Mouse (Mus musculus) testis, adult 2 months (tissue): ENCODE measurements at regions not wholly inside any gene's neighbourhood (a gene's known extent, or its start where the extent isn't known, plus 50 kb on each side); places are given as distances from the start of the nearest gene placed in this dataset.

Source experiments
- H3K27ac ChIP-seq: fragments of 200-500 bp; 2 replicates; pipeline ENCODE4 v1.5.1; 2012; ENCODE audit warnings: low read depth, low read length; ENCODE audit not compliant: control insufficient read depth, insufficient read depth
- H3K27me3 ChIP-seq: fragments of 200-500 bp; 2 replicates; pipeline ENCODE4 v1.6.1; 2012; ENCODE audit warnings: mild to moderate bottlenecking, low read length, moderate library complexity; ENCODE audit not compliant: control insufficient read depth, insufficient read depth
- H3K36me3 ChIP-seq: fragments of 200-500 bp; 2 replicates; pipeline ENCODE4 v1.6.1; 2012; ENCODE audit warnings: mild to moderate bottlenecking, low read length; ENCODE audit not compliant: control insufficient read depth, insufficient read depth
- H3K4me1 ChIP-seq: fragments of 200-500 bp; 2 replicates; pipeline ENCODE4 v1.6.1; 2012; ENCODE audit warnings: low read length; ENCODE audit not compliant: control insufficient read depth, insufficient read depth
- H3K4me3 ChIP-seq: fragments of 200-500 bp; 2 replicates; pipeline ENCODE4 v1.5.1; 2012; ENCODE audit warnings: low read depth, mild to moderate bottlenecking, low read length, moderate library complexity, mixed read lengths; ENCODE audit not compliant: control insufficient read depth
- CTCF ChIP-seq: fragments of 200-500 bp; IDR thresholded peaks from 2 replicates; pipeline ENCODE4 v1.5.1; 2012; ENCODE audit warnings: low read depth, mild to moderate bottlenecking, inconsistent platforms, low read length, moderate library complexity; ENCODE audit not compliant: control insufficient read depth, insufficient read depth, insufficient replicate concordance
- POLR2A ChIP-seq: fragments of 200-500 bp; IDR thresholded peaks from 2 replicates; pipeline ENCODE4 v1.6.1; 2012; ENCODE audit warnings: low read depth, mild to moderate bottlenecking, inconsistent platforms, low read length, moderate library complexity; ENCODE audit not compliant: control insufficient read depth

DNA sequence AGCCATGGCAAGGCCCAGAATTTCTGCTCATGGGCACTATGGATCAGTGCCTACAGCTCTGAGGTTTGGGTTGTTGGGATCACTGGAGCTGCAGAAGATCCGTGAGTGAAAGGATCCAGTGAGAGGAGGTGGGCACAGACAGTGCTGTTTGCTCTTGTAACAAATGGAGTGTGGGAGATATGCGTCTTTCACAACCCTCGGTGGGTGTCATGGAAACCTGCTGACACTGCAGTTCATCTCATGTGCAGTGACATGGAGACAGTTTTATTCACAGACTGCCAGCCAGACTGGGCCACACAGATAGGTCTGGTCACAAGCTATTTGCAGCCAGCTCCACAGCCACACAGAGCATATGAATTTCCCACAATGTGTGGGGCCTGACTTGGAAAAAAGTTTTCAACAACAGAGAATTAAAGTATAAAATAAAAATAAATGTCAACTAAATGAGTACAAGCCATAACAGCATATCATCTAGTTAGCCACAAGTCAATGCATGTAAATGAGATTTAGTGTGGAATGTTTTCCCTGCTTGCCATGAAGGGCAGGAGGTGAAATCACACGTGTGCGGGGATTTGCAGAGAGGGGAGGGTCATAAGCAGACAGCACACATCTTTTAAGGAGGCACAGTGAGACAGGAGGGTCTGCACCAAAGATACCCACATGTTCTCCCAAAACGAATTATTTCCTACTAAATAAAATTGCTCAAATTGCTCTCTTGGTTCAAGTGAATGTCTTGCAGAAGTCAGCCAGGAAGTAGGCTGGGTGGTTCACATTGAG lies 124.8 kb upstream of the Pfn2 start:
- TF ChIP-seq CTCF (no peak), POLR2A (no peak)
- no peak overlapping the region for H3K27ac ChIP-seq
- H3K4me1 ChIP-seq: no peaks in the 10 kb centered on the region; the same call in 1 of the 2 replicates
- H3K27me3 ChIP-seq: no peaks in the 10 kb centered on the region
- no peak overlapping the region for H3K4me3 ChIP-seq
- no peaks in the 10 kb centered on the region for H3K36me3 ChIP-seq

DNA sequence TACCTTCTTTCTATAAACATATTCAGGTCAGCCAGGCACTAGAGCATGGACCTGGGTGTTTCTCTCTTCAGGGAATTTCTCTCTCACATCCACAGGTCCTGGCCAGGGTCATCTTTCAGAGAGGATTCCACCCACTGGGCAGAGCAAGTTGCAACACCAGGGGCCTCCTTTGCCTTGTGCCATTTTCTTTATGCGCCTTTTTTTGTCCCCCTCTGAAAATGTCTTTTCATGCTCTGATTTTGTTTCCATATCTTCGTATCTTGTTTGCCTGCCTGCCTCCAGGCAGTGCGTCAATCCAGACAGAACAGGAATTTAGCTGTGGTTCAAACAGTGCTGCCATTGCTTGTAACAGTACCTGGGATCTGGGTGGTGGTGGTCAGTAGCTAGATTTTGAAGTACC lies 125.7 kb upstream of the Pfn2 start:
- Histone ChIP-seq H3K4me3 (no peak overlapping the region), H3K27me3 (no peaks in the 10 kb centered on the region), H3K27ac (no peak overlapping the region), H3K4me1 (no peaks in the 10 kb centered on the region; the same call in 1 of the 2 replicates), H3K36me3 (no peaks in the 10 kb centered on the region)
- no peak for TF ChIP-seq CTCF
- TF ChIP-seq POLR2A: no peak

DNA sequence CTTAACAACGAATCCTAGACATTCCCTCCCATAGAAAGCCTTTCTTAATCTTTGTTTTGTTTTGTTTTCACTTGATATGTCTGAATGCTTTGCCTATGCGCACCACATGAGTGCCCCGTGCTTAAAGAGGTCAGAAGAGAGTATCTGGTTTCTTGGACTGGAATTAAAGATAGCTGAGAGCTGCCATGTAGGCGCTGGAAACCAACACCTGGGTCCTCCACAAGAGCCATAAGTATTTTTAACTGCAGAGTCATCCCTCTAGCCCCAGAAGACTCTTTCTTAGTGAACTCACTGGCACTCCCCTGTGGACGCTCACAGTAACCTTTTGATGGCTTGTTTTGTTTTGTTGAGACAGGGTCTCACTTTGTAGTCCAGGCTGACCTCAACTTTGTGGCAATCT lies 127.5 kb upstream of the Pfn2 start:
- Histone ChIP-seq H3K4me3 (no peak overlapping the region), H3K27ac (no peak overlapping the region), H3K27me3 (no peaks in the 10 kb centered on the region), H3K4me1 (no peaks in the 10 kb centered on the region; the same call in 1 of the 2 replicates), H3K36me3 (no peaks in the 10 kb centered on the region)
- TF ChIP-seq CTCF (no peak), POLR2A (no peak)

DNA sequence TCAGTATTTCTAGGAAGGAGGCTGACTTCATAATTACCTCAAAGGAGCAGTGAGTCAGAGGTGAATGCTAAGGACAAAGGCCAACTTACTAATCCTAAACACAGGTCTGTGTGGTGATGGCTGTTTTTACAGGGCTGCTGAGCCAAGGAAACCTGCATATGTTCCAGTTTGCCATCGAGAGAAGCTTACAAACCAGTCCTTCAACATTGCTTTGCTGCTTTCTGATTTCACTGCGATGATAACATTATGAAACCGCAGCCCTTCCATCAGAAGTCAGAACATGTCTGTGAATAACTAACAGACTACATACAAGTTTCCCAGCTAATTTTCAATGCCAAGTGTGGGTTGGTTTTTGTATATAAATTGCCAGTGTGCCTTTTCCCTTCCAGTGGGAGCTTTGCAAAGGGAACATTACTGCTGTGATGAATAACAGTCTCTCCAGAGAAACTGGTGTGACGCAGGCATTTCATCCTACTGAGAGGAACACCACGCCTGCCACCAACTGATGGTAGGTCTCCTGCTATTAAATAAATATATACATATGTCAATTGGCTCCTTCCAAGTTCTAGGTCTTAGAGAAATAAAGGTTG lies 128.9 kb upstream of the Pfn2 start:
- no peak overlapping the region for H3K27ac ChIP-seq
- no peaks in the 10 kb centered on the region for H3K36me3 ChIP-seq
- H3K27me3 ChIP-seq: no peaks in the 10 kb centered on the region
- TF ChIP-seq POLR2A (no peak), CTCF (no peak)
- H3K4me1 ChIP-seq: no peaks in the 10 kb centered on the region; the same call in 1 of the 2 replicates
- H3K4me3 ChIP-seq: no peak overlapping the region

DNA sequence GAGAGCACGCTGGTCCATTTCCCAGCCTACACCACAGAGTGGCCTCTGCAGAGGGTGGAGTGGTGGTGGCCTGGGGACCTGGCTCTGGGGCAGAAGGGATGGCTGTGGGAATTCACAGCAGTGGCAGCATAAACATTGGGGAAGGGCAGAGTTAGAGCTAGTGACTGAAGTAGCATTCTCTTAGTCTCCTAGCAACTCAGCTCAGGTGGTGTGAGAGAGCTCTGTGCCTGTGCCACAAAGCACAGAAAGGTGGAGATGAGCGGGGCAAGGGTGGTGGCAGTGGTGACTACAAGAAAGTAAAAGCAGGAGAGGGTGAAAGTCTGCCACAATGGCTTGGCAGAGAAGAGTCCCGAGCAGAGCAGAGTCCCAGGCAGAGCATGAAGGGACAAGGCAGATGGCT lies 140.3 kb upstream of the Pfn2 start:
- TF ChIP-seq CTCF (no peak), POLR2A (no peak)
- H3K4me3 ChIP-seq: no peak overlapping the region
- no peaks in the 10 kb centered on the region for H3K27me3 ChIP-seq
- no peaks in the 10 kb centered on the region for H3K4me1 ChIP-seq
- no peak overlapping the region for H3K27ac ChIP-seq
- no peaks in the 10 kb centered on the region for H3K36me3 ChIP-seq

DNA sequence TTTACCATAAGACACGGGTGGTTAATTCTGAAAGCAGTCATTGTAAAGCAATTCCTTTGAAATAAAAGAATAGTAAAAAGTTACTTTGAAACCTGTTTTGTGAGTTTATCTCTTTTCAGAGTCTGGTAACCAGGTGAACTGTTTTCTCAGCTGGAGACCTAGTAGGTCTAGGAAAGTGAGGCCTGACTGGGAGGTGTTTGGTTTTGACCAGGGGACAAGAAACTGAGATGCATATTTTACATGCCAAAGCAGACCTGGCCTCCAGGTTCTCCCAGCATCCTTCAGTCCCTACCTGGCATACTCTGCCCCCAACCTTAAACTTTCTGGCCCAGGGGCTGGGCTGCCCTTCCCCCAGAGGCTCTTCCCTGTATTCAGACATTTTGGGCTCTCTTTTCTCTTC lies 142.9 kb upstream of the Pfn2 start:
- H3K4me3 ChIP-seq: no peak overlapping the region
- TF ChIP-seq CTCF: no peak
- no peak for TF ChIP-seq POLR2A
- H3K27ac ChIP-seq: no peak overlapping the region
- H3K36me3 ChIP-seq: no peaks in the 10 kb centered on the region
- H3K4me1 ChIP-seq: no peaks in the 10 kb centered on the region
- no peaks in the 10 kb centered on the region for H3K27me3 ChIP-seq

DNA sequence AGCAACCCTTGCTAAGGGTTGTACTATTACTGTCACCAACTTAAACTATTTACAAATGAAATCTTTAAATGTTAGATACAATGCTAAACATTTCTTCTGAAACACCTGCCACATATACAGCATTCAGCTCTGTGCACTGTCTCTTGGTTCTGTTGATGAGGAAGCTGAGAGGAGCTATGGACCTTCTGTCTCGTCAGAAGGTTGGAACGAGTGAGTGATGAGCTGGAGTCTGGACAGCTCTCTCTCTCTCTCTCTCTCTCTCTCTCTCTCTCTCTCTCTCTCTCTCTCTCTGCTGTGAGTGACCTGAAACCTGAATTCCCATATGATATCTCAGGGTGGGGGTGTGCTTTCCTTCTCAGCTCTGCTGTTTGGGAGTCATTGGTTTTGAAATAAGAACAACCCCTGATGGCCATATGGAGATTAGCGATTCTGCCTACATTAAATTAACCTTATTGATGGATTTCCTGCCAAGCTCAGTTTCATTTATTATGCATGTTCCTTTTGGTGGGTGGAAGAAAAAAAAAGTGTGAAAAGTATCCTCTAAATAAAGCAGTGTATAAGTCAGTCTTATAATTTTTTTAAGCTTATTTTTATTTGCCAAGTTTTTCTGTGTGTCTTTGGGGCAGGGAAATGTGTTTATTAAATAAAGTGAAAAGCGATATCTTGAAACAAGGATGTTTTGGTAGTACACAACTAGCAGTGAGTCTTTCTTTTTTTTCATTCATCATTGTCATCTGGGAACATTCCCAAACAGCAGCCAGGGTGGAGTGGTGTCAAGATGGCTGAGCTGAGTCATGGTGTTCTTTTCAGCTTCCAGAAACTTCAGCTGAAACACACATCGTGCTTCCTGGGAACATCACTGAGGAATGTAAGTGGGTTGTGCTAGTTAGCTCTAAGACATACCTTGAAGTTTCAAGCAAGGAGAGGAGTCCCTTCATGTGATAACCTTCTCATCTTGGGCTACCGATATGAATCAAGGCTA lies 150.5 kb upstream of the Pfn2 start:
- Histone ChIP-seq H3K27me3 (no peaks in the 10 kb centered on the region), H3K27ac (no peak overlapping the region), H3K4me1 (no peaks in the 10 kb centered on the region), H3K36me3 (no peaks in the 10 kb centered on the region), H3K4me3 (no peak overlapping the region)
- TF ChIP-seq CTCF: no peak
- no peak for TF ChIP-seq POLR2A
